Mouse (Mus musculus) urinary bladder, postnatal 36 days (tissue): Measurements from ENCODE around the gene Paip2b.
"Not testable (repeated sequence)": the region's sequence is repeated elsewhere in the genome, so short reads cannot be mapped to it uniquely, and the experiment has no call there.

Source experiments
- DNase-seq, 2 experiments: peaks; one replicate each; pipeline ENCODE4 v3.0.0; 2022; ENCODE audit warnings: low spot score in 2 of 2, mixed read lengths in 1 of 2

The Paip2b gene

GRCm38 (mm10) chr6:83802033-83802432, 29.5 kb downstream of the Paip2b start:
- DNase-seq: no peak

- DNase-seq: no peak
Observed at GRCm38 (mm10) chr6:83796686-83797085, 34.9 kb downstream of the Paip2b start.

- DNase-seq: peak; percentile 52 to 66
Observed at GRCm38 (mm10) chr6:83795492-83795900, 36.0 kb downstream of the Paip2b start.

- peak; percentile 90 to 93 for DNase-seq
Observed at GRCm38 (mm10) chr6:83794760-83795296, 36.7 kb downstream of the Paip2b start, which contains the start of gene Nagk. Nagk (plus strand) TSS chr6:83794982.

GRCm38 (mm10) chr6:83791251-83791890, 40.2 kb downstream of the Paip2b start:
- DNase-seq: no peak

GRCm38 (mm10) chr6:83790533-83790932, 41.0 kb downstream of the Paip2b start:
- DNase-seq: not testable (repeated sequence)

- DNase-seq: no peak
Observed at GRCm38 (mm10) chr6:83788554-83788953, 43.0 kb downstream of the Paip2b start.

GRCm38 (mm10) chr6:83786426-83786825, 45.1 kb downstream of the Paip2b start:
- no peak for DNase-seq

GRCm38 (mm10) chr6:83779026-83779425, 52.5 kb downstream of the Paip2b start:
- peak; percentile 19 to 45 for DNase-seq

GRCm38 (mm10) chr6:83778306-83778705, 53.2 kb downstream of the Paip2b start:
- DNase-seq: no peak

- peak; percentile 79 to 89 for DNase-seq
Observed at GRCm38 (mm10) chr6:83775638-83776293, 55.8 kb downstream of the Paip2b start, which contains the start of gene Tex261. Tex261 (minus strand) TSS chr6:83775813.

GRCm38 (mm10) chr6:83774781-83775563, 56.6 kb downstream of the Paip2b start:
- DNase-seq: peak in 1 of 2 experiments; percentile 7

- DNase-seq: no peak
Observed at GRCm38 (mm10) chr6:83774126-83774525, 57.4 kb downstream of the Paip2b start.

- no peak for DNase-seq
Observed at GRCm38 (mm10) chr6:83768485-83768884, 63.1 kb downstream of the Paip2b start.

- DNase-seq: no peak
Observed at GRCm38 (mm10) chr6:83766982-83767381, 64.6 kb downstream of the Paip2b start.

- peak; percentile 18 to 33 for DNase-seq
Observed at GRCm38 (mm10) chr6:83762880-83763431, 68.6 kb downstream of the Paip2b start.

GRCm38 (mm10) chr6:83762344-83762743, 69.2 kb downstream of the Paip2b start, which contains the start of gene Ankrd53:
Ankrd53 (plus strand) TSS chr6:83762644.
- no peak for DNase-seq

- DNase-seq: no peak
Observed at GRCm38 (mm10) chr6:83756051-83756450, 75.5 kb downstream of the Paip2b start.
